Mouse (Mus musculus): ENCODE results near the gene Lhfp. TPM values are rescaled to one million over a fixed set of nuclear protein-coding genes. Genes with fewer than 3 reads are reported as not detected.
A peak's percentile ranks its signal among the peaks of the same experiment; 100 is the strongest.
"Not testable (repeated sequence)": the region's sequence is repeated elsewhere in the genome, so short reads cannot be mapped to it uniquely, and the experiment has no call there.

The Lhfp gene
- polyA plus RNA-seq, 1 experiment from 2014 or later: 72.3 TPM

GRCm38 (mm10) chr3:53213346-53213745, 172.0 kb downstream of the Lhfp start:
- no peak overlapping the region for H3K4me2 ChIP-seq (replicated peaks)
- no peaks in the 10 kb centered on the region for H3K9me3 ChIP-seq (replicated peaks)
- 76% methylated on average over 3 of the region's 3 CpGs for WGBS
- H3K4me3 ChIP-seq (replicated peaks): no peak overlapping the region
- no peak overlapping the region for H3K27ac ChIP-seq (replicated peaks)
- H3K9ac ChIP-seq: no peak overlapping the region
- no peaks in the 10 kb centered on the region for H3K27me3 ChIP-seq
- peaks cover 33% of the 10 kb centered on the region for H3K4me1 ChIP-seq
- H3K36me3 ChIP-seq: no peaks in the 10 kb centered on the region
- ATAC-seq (ENCODE audit: insufficient number of reproducible peaks, low FRiP score, low TSS enrichment, low read depth): no peak

- no peak for ATAC-seq (ENCODE audit: insufficient number of reproducible peaks, low FRiP score, low TSS enrichment, low read depth)
- 43% methylated on average over 7 of the region's 7 CpGs for WGBS
- Histone ChIP-seq H3K4me3 (replicated peaks) (no peak overlapping the region), H3K9ac (no peak overlapping the region), H3K36me3 (no peaks in the 10 kb centered on the region), H3K4me1 (peaks cover 33% of the 10 kb centered on the region), H3K4me2 (replicated peaks) (no peak overlapping the region), H3K9me3 (replicated peaks) (no peaks in the 10 kb centered on the region), H3K27ac (replicated peaks) (no peak overlapping the region), H3K27me3 (no peaks in the 10 kb centered on the region)
Observed at GRCm38 (mm10) chr3:53213746-53214271, 172.5 kb downstream of the Lhfp start.

DNA sequence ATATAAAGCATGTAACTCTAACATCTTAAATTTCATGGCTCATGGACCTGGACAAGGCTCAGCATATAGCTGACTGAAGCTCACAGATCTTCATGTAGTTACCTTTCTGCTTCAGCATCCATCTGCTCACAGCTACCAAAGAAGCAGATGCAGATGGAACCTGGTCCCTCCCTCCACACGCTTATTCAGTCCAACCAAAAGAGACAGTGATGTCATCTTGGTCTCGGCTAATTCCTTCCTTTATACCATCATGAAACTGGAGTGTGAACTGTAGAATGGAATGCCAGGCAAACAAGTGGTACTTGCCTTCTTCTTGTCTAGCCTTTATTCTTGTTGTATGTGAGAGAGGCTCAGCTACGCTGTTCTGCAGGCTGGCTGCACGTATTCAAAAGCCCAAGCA, 173.1 kb downstream of the Lhfp start:
- 70% methylated on average over 4 of the region's 4 CpGs for WGBS
- no peak overlapping the region for H3K27ac ChIP-seq (replicated peaks)
- no peaks in the 10 kb centered on the region for H3K9me3 ChIP-seq (replicated peaks)
- H3K4me1 ChIP-seq: peaks cover 30% of the 10 kb centered on the region
- no peak overlapping the region for H3K9ac ChIP-seq
- H3K4me3 ChIP-seq (replicated peaks): no peak overlapping the region
- H3K4me2 ChIP-seq (replicated peaks): no peak overlapping the region
- no peaks in the 10 kb centered on the region for H3K36me3 ChIP-seq
- H3K27me3 ChIP-seq: no peaks in the 10 kb centered on the region
- ATAC-seq (ENCODE audit: insufficient number of reproducible peaks, low FRiP score, low TSS enrichment, low read depth): no peak

GRCm38 (mm10) chr3:53217697-53218096, 176.4 kb downstream of the Lhfp start:
- no peak overlapping the region for H3K27ac ChIP-seq (replicated peaks)
- no peaks in the 10 kb centered on the region for H3K27me3 ChIP-seq
- no peak for ATAC-seq (ENCODE audit: insufficient number of reproducible peaks, low FRiP score, low TSS enrichment, low read depth)
- H3K9ac ChIP-seq: no peak overlapping the region
- no peak overlapping the region for H3K4me2 ChIP-seq (replicated peaks)
- peaks cover 14% of the 10 kb centered on the region; the same call in 1 of the 2 replicates for H3K4me1 ChIP-seq
- 63% methylated on average over 5 of the region's 5 CpGs for WGBS
- no peak overlapping the region for H3K4me3 ChIP-seq (replicated peaks)
- H3K36me3 ChIP-seq: no peaks in the 10 kb centered on the region
- no peaks in the 10 kb centered on the region for H3K9me3 ChIP-seq (replicated peaks)

- Histone ChIP-seq H3K4me2 (replicated peaks) (no peak overlapping the region), H3K27ac (replicated peaks) (peak overlapping the region; percentile 3), H3K4me3 (replicated peaks) (no peak overlapping the region), H3K36me3 (no peaks in the 10 kb centered on the region), H3K9ac (no peak overlapping the region), H3K4me1 (0 out of 2 replicates have a peak, but pooled peaks cover 4% of the 10 kb centered on the region), H3K9me3 (replicated peaks) (no peaks in the 10 kb centered on the region), H3K27me3 (no peaks in the 10 kb centered on the region)
- no peak for ATAC-seq (ENCODE audit: insufficient number of reproducible peaks, low FRiP score, low TSS enrichment, low read depth)
- 60% methylated on average over 5 of the region's 5 CpGs for WGBS
Observed at GRCm38 (mm10) chr3:53221531-53222272, 180.4 kb downstream of the Lhfp start.

GRCm38 (mm10) chr3:53224141-53224540, 182.8 kb downstream of the Lhfp start:
- ATAC-seq (ENCODE audit: insufficient number of reproducible peaks, low FRiP score, low TSS enrichment, low read depth): no peak
- H3K4me2 ChIP-seq (replicated peaks): no peak overlapping the region
- H3K36me3 ChIP-seq: no peaks in the 10 kb centered on the region
- H3K9me3 ChIP-seq (replicated peaks): no peaks in the 10 kb centered on the region
- H3K9ac ChIP-seq: no peak overlapping the region
- 0 out of 2 replicates have a peak, but pooled peaks cover 4% of the 10 kb centered on the region for H3K4me1 ChIP-seq
- WGBS: 82% methylated on average over 5 of the region's 5 CpGs
- no peak overlapping the region for H3K27ac ChIP-seq (replicated peaks)
- H3K4me3 ChIP-seq (replicated peaks): no peak overlapping the region
- no peaks in the 10 kb centered on the region for H3K27me3 ChIP-seq

DNA sequence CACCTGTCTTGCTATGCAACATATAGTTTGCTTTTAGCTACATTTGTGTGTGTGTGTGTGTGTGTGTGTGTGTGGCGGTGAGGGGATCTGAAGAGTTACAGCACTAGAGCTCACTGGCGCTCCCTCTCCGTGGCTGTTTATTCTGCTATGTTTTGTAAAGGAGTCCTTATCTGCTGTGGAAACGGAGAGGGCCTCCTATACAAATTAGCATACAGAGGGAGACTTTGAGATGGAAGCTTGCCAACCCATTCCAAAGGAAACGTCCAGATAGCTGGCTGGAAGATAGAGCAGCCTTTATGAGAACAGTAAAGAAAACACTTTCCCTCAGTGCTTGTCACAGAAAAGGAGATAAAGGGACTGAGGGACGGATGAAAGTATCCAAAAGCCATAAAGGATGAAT, 184.4 kb downstream of the Lhfp start:
- Histone ChIP-seq H3K36me3 (no peaks in the 10 kb centered on the region), H3K27me3 (no peaks in the 10 kb centered on the region), H3K9me3 (replicated peaks) (no peaks in the 10 kb centered on the region), H3K4me2 (replicated peaks) (no peak overlapping the region), H3K27ac (replicated peaks) (no peak overlapping the region), H3K4me3 (replicated peaks) (no peak overlapping the region), H3K9ac (no peak overlapping the region), H3K4me1 (peaks cover 5% of the 10 kb centered on the region)
- no peak for ATAC-seq (ENCODE audit: insufficient number of reproducible peaks, low FRiP score, low TSS enrichment, low read depth)
- 52% methylated on average over 6 of the region's 6 CpGs for WGBS

DNA sequence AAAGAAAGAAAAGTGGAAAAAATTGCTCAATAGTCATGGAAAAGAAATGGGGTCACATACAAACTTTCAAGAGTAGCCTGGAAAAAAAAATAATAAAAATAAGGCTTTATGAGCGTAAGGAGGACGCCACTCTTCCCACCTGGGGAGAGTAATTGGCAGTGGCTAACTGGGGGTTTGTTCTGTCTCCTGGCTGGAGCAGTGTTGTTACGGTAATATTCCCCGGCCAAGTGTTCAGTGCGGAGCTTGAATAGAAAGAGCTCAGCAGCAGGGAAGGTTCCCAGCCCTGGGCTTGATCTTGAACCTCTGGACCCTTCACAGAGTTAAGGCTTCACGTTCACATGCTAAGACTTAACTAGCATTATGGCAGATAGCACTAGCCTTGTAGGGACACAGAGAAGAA, 184.9 kb downstream of the Lhfp start:
- Histone ChIP-seq H3K27ac (replicated peaks) (no peak overlapping the region), H3K4me1 (peaks cover 6% of the 10 kb centered on the region), H3K9me3 (replicated peaks) (no peaks in the 10 kb centered on the region), H3K27me3 (no peaks in the 10 kb centered on the region), H3K4me2 (replicated peaks) (no peak overlapping the region), H3K9ac (no peak overlapping the region), H3K36me3 (no peaks in the 10 kb centered on the region), H3K4me3 (replicated peaks) (no peak overlapping the region)
- WGBS: 84% methylated on average over 6 of the region's 6 CpGs
- no peak for ATAC-seq (ENCODE audit: insufficient number of reproducible peaks, low FRiP score, low TSS enrichment, low read depth)

DNA sequence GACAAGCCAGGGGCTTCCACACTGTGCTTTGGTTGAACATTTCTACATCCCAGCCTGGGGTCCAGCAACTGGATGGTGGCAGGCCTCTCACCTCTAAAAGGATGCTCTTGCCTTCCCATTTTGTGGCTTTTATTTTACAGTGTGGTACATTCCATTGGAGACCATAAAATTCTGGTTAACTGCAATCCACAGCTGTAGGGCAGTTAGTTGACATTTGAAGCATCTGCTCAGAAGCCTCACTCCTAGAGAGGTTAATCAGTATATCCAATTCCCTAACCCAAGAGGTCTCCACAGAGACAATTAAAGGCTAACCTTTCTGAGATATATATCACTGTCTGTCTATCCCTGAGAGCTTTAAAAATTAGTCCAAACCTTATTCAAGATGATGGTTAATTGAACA, 186.5 kb downstream of the Lhfp start:
- Histone ChIP-seq H3K9me3 (replicated peaks) (no peaks in the 10 kb centered on the region), H3K27me3 (no peaks in the 10 kb centered on the region), H3K4me3 (replicated peaks) (no peak overlapping the region), H3K36me3 (no peaks in the 10 kb centered on the region), H3K9ac (no peak overlapping the region), H3K4me2 (replicated peaks) (no peak overlapping the region), H3K4me1 (peaks cover 8% of the 10 kb centered on the region), H3K27ac (replicated peaks) (no peak overlapping the region)
- ATAC-seq (ENCODE audit: insufficient number of reproducible peaks, low FRiP score, low TSS enrichment, low read depth): no peak

DNA sequence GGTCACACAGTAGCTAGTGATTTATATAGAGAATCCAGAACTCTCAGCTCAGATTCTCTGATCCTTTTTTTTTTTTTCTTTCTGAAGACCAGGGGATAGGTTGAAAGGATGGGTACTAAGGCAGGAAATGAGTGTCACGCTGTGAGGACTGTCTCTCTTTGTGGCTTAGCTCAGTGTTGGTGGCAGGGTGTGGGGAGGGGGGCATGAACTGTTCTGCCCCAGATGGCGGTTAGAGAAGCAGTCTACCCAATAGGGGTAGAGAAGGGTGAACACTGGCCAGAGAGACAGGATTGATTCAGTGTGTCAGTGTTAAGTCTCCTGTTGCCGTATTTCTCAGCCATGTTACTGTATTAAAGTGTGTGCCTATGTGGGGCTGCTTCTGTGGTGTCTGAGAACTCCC, 189.2 kb downstream of the Lhfp start:
- WGBS: 50% methylated on average over 3 of the region's 3 CpGs
- no peaks in the 10 kb centered on the region for H3K36me3 ChIP-seq
- H3K4me2 ChIP-seq (replicated peaks): no peak overlapping the region
- peaks cover 8% of the 10 kb centered on the region for H3K4me1 ChIP-seq
- no peak overlapping the region for H3K4me3 ChIP-seq (replicated peaks)
- no peak overlapping the region for H3K27ac ChIP-seq (replicated peaks)
- H3K9me3 ChIP-seq (replicated peaks): no peaks in the 10 kb centered on the region
- H3K9ac ChIP-seq: no peak overlapping the region
- ATAC-seq (ENCODE audit: insufficient number of reproducible peaks, low FRiP score, low TSS enrichment, low read depth): no peak
- no peaks in the 10 kb centered on the region for H3K27me3 ChIP-seq

- H3K9me3 ChIP-seq (replicated peaks): no peaks in the 10 kb centered on the region
- H3K36me3 ChIP-seq: no peaks in the 10 kb centered on the region
- peaks cover 8% of the 10 kb centered on the region for H3K4me1 ChIP-seq
- no peak overlapping the region for H3K4me3 ChIP-seq (replicated peaks)
- 24% methylated on average over 3 of the region's 3 CpGs for whole genome bisulfite sequencing
- no peak overlapping the region for H3K9ac ChIP-seq
- no peak for ATAC-seq (ENCODE audit: insufficient number of reproducible peaks, low FRiP score, low TSS enrichment, low read depth)
- no peak overlapping the region for H3K27ac ChIP-seq (replicated peaks)
- H3K4me2 ChIP-seq (replicated peaks): no peak overlapping the region
- 0 out of 2 replicates have a peak, but pooled peaks cover 3% of the 10 kb centered on the region for H3K27me3 ChIP-seq
Observed at GRCm38 (mm10) chr3:53231112-53231511, 189.8 kb downstream of the Lhfp start.

- H3K27ac ChIP-seq (replicated peaks); H3K4me3 ChIP-seq (replicated peaks); ATAC-seq (ENCODE audit: insufficient number of reproducible peaks, low FRiP score, low TSS enrichment, low read depth); H3K36me3 ChIP-seq; H3K27me3 ChIP-seq; H3K9me3 ChIP-seq (replicated peaks); H3K4me1 ChIP-seq; H3K9ac ChIP-seq; H3K4me2 ChIP-seq (replicated peaks): not testable (repeated sequence)
- 64% methylated on average over 9 of the region's 9 CpGs for WGBS
Observed at GRCm38 (mm10) chr3:53232411-53232810, 191.1 kb downstream of the Lhfp start.
